Mouse (Mus musculus) heart, postnatal 4 days (tissue): ENCODE results near the gene Vmn2r30. TPM values are rescaled to one million over a fixed set of nuclear protein-coding genes. Genes with fewer than 3 reads are reported as not detected.
"Not testable (repeated sequence)": the region's sequence is repeated elsewhere in the genome, so short reads cannot be mapped to it uniquely, and the experiment has no call there.

ENCODE experiments used
- DNase-seq: peaks from one replicate; pipeline ENCODE4 v3.0.0; 2021
- microRNA-seq, 2 experiments: library from miRNA; unstranded; fragments of <30 nt; microRNA quantifications; one replicate each; pipeline ENCODE4 v1.2.0; 2021 to 2022
- total RNA-seq, 2 experiments: library from RNA; stranded (reverse); gene quantifications; 2 replicates each; pipeline ENCODE4 v1.2.3; 2021

The Vmn2r30 gene
- total RNA-seq: not detected

DNA sequence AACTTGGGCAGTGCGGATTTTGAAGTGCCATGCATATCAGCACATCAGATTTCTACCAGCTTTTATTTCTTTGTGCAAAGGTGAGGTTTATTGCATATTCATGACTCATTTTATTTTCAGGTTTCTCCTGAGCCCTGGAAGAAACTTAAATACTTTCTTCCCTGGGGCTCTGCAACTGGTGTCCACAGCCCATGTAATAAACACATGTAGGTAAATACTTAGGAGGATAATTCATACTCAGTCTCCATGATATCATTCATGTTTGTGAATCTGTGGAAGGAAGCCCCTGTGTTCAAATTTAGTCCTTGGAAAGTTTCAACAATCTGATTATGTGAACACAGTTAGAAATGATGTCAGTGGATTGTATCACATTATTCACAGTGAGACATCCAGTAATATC, at the start of gene Vmn2r30:
Vmn2r30 (minus strand) TSS at position 101 of the 400 bp plus-strand sequence.
- not testable (repeated sequence) for DNase-seq

DNA sequence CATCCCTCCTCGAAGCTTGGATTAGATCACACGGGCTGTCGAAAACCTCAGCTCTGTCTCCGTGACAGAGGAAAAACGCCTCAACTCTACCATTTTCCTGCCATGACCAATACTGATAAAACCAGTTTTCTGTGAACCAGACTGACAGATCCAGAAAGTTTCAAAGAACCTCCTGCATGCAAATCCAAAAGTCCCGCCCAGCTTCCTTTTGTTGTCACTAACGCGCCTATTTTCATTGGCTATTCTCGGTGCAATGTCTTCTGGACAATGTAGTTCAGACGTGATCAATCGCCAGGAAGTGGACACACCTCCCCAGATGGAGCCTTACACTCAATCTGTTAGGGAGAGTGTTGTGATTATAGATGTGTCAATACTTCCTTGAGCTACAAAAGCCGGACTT, 37.0 kb upstream of the Vmn2r30 start, which contains the start of gene Gm45783:
Gm45783 (minus strand) TSS at position 143 of the 400 bp plus-strand sequence.
- peak; percentile 6 for DNase-seq

DNA sequence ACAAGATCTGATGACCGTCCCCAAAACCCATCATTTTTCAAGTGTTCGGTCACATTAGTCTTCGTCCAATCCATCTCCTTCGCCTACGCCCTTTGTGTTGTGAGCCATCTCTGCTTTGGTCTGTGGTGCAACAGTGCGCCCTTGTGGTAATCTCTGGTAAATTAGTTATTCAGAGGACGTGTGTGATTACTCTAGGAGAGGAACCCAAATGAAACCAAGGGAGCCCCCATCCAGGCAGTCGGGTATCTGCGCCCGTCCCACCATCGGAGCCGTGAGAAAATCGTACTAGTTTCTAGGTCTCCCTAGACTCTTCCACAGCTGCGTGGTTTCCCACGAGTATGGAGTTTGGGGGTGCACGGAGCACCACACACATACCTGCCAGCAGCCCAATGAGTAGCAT, 41.8 kb downstream of the Vmn2r30 start:
- DNase-seq: peak; percentile 58

DNA sequence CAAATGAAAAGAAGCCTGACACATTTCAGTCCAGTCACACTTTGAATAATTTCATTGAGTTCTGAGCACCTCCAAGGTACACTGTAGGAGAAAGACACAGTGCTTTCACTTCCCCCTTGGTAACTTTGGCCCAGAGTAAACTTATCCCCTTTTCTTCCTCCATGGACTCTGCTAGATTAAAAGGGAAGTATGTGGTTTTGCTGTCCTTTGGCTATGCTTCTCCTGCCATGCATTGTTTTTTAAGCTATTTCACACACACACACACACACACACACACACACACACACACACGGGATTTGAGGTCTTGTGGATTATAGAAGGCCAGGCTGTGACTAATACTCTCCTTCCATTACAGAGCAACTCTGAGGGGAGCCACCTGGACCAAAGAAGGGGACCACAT, 56.0 kb downstream of the Vmn2r30 start:
- DNase-seq: no peak

DNA sequence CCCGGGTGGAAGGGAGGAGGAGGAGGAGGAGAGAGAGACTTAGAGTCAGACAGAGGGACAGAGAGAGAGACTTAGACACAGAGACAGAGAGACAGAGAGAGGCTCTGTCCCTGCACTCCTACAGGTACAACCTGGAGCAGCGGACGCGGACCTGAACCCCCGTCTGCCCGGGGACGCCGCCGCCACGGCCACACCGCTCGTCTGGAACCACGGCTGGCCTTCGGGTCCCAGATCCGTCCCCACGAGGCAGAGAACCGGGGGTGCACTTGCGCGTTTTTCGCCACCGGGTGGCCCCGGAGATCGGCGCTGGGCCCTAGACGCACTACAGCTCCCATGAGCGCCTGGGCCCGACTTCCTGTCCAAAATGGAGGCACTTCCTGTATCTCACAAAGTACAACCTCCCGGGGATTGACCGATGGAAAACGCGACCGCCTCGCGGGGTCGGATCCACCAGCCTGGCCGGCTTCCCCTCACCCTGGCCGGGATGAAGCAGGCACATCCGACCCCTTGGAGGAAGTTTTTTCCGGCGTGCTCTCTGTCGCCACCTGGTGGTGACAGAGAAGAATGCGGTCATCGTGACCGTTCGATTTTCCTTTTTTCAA, 59.3 kb downstream of the Vmn2r30 start, which contains the start of gene Gm45844:
Gm45844 (minus strand) TSS at position 324 of the 602 bp plus-strand sequence.
- DNase-seq: peak; percentile 90

DNA sequence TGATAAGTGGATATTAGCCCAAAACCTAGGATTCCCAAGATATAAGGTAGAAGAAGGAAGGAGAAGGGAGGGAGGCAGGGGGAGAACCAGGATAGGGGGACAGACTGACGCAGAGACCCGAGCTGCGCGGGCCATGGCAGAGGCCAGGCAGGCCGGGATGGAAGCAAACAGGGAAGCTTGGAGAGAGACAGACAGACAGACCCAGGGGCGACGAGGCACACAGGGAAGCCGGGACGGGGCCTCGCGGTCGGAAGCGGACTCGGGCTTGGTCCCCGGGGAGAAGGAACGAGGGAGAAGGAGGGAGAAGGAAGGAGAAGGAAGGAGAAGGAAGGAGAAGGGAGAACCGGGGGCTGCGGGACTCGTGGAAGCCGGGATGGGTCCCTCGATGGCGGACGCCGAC, 59.9 kb downstream of the Vmn2r30 start:
- DNase-seq: peak; percentile 32

Small RNAs within 50 kb of the gene (microRNA-seq; reads per million reads assigned to microRNA genes)
- 2.7 to 3.5 reads per million in 2 experiments for gene Mir5620

Other genes with a start within 250 kb of the Vmn2r30 start
- 1 to 10 TPM; 4.3 to 4.5 TPM for gene Zfp954, start 216.1 kb downstream of the Vmn2r30 start, total RNA-seq
- gene Zfp773, start 200.9 kb downstream of the Vmn2r30 start, total RNA-seq: under 1 TPM; 0.36 to 0.67 TPM
- gene Zfp418, start 166.3 kb downstream of the Vmn2r30 start, total RNA-seq: 1 to 10 TPM; 1.1 to 1.4 TPM
- 1 to 10 TPM; 2.8 to 2.9 TPM for gene Zfp772, start 127.6 kb downstream of the Vmn2r30 start, total RNA-seq
- under 1 TPM in 1 of 2 experiments, not detected in 1; 0.18 TPM for gene Vmn2r29, start 90.3 kb downstream of the Vmn2r30 start, total RNA-seq
- gene Gm45844, start 59.3 kb downstream of the Vmn2r30 start, total RNA-seq: 1 to 10 TPM in 1 of 2 experiments, under 1 TPM in 1; 0.81 to 2.3 TPM
- 10 to 100 TPM; 50.9 to 55.0 TPM for gene Clcn4, start 36.8 kb downstream of the Vmn2r30 start, total RNA-seq
- gene Gm45783, start 37.0 kb upstream of the Vmn2r30 start, total RNA-seq: not detected
- gene Vmn2r31, start 62.1 kb upstream of the Vmn2r30 start, total RNA-seq: not detected
- not detected for gene Vmn2r32, start 142.4 kb upstream of the Vmn2r30 start, total RNA-seq
- not detected for gene Vmn2r33, start 229.2 kb upstream of the Vmn2r30 start, total RNA-seq